Mouse (Mus musculus) thymus, postnatal 36 days (tissue): ENCODE results near the gene Irf4.

ENCODE experiments used
- DNase-seq, 2 experiments: peaks; one replicate each; pipeline ENCODE4 v3.0.0; 2022; ENCODE audit warnings: mixed read lengths in 2 of 2

The Irf4 gene

DNA sequence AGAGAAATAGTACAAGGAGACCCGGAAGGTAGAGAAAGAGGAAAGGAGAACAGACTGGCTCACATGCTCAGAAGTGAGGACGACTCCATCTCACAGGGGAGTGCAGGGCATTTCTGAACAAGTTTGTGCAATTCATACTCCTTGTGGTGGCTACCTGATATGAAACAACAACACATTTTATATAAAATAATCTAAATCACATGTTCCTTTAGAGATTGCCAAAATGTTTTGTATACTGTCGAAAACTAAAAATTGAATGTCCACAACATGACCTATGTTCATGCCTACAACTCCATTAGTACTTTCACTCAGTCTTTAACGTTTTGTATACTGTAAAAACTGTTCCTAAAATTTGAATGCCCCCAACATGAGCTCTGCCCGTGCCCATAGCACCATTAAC is 7.9 kb upstream of the Irf4 start:
- DNase-seq, result no peak

GRCm38 (mm10) chr13:30742411-30742970 is 6.5 kb upstream of the Irf4 start:
- DNase-seq, result no peak

GRCm38 (mm10) chr13:30745121-30745520 is 3.9 kb upstream of the Irf4 start:
- DNase-seq, result no peak

GRCm38 (mm10) chr13:30747068-30747467 is 2.0 kb upstream of the Irf4 start:
- no peak for DNase-seq

GRCm38 (mm10) chr13:30747504-30747903 is 1.5 kb upstream of the Irf4 start:
- DNase-seq, result no peak

DNA sequence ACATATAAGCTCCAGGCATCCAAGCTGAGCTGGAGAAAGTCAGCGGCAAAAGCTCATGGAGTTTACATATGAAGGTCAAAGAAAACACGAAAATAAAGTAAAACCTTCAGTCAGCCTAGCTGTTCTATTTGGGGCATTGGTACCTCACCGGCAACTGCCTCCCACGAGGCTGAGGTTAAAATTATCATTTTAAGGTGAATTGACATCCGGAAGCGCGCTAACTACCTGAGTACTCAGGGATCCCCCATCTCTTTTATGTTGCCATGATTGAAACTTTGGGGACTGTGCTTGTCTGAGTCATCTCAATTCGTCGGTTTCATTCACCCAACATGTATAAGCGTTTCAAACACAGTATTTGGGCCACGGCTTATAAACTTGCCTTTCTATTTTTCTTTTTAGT is 705 bp upstream of the Irf4 start:
- DNase-seq, result no peak

DNA sequence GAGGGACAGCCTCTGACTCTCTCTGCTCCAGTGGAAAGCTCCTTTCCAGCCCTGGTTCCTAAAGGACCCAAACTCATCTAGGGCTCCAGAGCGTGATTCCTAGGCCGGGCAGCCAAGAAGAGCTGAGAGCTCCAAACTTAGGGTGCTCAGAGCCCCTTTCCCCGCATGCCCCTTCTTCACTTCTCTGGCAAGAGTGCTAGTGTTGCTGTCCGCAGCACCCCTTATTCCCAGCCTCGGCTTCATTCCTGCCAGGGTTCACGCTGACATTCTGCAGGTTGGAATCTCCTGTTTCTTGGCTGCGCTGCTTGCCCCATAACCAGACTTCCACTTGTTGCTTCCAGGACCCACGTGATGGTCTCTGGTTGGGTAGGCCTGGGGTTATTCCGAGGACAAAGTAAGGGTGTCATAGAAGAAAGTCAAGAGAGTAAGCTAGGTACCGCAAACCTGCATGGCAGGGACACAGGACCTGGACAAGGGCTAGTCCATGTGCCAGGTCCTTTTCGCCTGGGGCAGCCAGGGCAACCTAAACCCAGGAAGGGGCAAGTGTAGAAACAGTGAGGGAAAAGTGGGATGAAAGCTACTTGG is 623 bp downstream of the Irf4 start:
- DNase-seq, result no peak

DNA sequence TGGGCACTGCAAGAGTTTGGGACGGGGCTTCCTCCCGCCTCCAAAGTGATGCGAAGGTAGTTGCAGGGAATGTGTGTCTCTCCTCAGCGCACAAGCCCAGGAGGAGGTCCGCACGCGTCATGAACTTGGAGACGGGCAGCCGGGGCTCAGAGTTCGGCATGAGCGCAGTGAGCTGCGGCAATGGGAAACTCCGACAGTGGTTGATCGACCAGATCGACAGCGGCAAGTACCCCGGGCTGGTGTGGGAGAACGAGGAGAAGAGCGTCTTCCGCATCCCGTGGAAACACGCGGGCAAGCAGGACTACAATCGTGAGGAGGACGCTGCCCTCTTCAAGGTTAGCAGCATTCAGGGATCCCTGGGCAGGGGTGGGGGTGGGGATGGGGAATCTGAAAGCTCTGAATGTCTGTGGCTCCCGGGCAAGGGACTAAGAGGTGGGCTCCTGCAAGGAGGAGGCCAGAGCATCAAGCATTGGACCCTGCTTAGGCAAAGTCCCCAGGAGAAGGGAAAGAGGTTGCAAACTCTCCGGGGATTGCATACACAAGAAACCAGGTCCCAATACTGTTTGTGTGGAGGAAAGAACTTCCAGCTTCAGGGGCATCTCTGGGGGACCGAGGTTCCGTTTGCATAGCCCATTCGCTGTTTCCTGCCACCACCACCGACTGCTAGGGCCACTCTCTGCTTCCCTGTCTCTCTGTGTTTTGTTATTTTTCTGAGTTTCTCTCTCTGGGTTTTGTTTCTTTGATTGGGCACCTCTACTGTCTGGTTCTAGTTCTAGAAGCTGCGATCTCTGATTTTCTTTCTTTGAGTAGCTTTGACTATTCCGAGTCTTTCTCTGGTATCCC is 1.7 kb downstream of the Irf4 start:
- peak in 1 of 2 experiments; percentile 31 for DNase-seq

GRCm38 (mm10) chr13:30751304-30751580 is 2.2 kb downstream of the Irf4 start:
- DNase-seq, result no peak

DNA sequence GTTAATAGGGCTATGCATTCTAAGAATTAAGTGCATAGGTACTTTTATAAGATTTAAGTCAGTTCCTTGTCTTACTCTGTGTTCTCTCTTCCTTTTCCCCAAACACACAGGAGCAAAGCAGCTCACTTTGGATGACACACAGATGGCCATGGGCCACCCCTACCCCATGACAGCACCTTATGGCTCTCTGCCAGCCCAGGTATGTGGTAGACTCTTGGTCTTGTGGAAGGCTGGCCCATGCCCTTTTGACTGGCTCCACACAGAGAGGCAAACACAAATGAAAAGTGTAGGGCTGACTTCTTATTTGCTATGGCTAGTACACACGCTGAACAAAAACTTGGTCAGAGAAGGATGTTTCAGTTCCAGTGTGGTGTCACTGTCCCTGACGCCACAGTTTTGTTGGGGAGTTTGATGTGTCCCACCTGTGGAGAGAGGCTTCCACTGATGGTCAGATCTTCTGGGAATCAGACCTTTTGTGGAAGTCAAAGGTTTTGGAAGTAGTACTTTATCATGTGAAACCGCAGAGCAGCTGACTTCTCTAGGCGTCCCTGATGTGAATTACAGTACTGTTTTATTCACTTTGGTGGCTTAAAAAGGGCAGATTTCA is 3.7 kb downstream of the Irf4 start:
- DNase-seq, result no peak

DNA sequence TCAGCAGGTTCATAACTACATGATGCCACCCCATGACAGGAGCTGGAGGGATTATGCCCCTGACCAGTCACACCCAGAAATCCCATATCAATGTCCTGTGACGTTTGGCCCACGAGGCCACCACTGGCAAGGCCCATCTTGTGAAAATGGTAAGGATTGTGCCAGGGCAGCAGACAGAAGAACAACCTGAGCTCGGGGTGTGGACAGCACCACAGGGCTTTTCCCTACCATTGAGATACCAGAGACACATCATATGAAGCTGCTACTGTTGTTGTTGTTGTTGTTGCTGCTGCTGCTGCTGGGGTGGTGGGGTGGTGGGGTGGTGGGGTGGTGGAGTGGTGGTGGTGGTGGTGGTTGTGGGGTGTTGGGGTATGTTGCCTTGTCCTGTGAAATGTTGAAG is 4.4 kb downstream of the Irf4 start:
- DNase-seq, result no peak

- no peak for DNase-seq
These were observed 5.0 kb downstream of the Irf4 start for GRCm38 (mm10) chr13:30754066-30754465.

GRCm38 (mm10) chr13:30754825-30755476 is 5.9 kb downstream of the Irf4 start:
- no peak for DNase-seq

DNA sequence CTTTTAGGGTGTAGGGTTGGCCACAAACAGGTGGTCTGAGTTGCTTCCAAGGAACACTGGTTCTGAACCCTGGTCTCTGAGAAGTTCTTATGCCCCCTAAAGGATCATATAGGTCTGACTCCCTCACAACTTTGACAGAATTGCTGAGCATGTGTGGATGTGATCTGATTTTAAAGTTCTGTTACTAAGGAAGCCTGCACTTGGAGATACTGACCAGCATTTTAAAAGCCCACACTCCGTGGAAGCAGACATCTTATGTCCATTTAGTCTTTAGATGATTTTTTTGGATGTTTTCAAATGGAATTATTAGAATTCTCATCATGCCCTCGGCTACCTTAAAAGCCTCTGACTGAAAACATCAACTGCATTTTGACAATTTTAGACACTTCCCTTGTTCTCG is 6.6 kb downstream of the Irf4 start:
- DNase-seq, result no peak

GRCm38 (mm10) chr13:30755998-30756639 is 7.1 kb downstream of the Irf4 start:
- DNase-seq, result no peak

DNA sequence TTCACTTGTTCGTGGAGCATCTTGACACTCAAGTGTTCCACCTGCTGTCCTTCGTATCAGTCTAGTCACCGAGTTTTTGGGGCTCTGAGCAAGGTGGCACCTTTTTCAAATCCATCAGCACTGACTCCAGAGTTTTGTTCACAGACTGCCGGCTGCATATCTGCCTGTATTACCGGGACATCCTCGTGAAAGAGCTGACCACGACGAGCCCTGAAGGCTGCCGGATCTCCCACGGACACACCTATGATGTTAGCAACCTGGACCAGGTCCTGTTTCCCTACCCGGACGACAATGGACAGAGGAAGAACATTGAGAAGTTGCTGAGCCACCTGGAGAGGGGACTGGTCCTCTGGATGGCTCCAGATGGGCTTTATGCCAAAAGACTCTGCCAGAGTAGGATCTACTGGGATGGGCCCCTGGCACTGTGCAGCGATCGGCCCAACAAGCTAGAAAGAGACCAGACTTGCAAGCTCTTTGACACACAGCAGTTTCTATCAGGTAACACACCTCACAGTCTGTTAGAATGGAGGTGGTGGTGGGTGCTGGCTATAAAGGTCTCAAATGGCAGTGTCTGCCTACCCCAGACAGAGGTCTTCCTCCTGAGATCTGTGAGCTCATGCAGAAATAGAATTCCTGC is 8.4 kb downstream of the Irf4 start:
- no peak for DNase-seq

GRCm38 (mm10) chr13:30758789-30759381 is 9.9 kb downstream of the Irf4 start:
- DNase-seq, result no peak

DNA sequence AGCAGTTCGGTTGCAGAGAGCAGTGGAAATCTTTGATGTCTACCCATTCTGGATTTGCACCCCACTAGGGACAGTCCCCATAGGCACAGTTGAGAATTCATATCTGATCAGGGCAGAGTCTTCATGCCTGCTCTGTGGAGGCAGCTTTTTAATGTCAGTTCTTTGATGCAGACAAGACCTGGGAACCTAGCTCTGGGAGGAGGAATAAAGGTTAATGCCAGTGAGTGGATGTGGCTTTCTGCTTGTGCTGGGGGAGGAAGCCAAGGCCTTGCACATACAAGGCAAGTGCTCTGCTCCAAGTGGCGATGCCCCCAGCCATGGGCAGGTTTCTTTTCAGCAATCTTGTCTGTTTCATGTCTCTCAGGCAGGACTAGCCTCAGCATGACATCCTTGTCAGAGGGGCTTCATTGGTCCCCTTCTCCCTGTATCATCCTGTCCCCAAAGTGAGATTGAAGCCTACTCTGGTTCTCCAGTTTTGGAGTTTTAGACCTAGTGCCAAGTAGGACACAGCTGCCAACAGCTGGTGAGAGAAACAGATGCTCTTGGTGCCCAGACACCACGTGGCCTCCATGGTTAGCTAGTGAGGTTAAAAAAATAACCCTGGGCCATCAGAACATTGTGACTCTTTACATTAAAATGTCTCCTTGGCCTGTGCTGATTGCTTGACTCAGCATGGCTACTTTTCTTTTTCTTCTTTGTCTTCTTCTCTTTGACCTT is 11.5 kb downstream of the Irf4 start:
- DNase-seq, result peak; percentile 53 to 58

GRCm38 (mm10) chr13:30761151-30761631 is 12.2 kb downstream of the Irf4 start:
- DNase-seq, result peak; percentile 59 to 75

- DNase-seq, result no peak
These were observed 13.2 kb downstream of the Irf4 start for GRCm38 (mm10) chr13:30762224-30762623.
